In genomic region chr9:50521562-50521961, GRCm38 (mm10) we compare ENCODE assay signal across 37 mouse cellular contexts. TPM values are rescaled to one million over a fixed set of nuclear protein-coding genes. Genes with fewer than 3 reads are reported as not detected.
DNase-seq lines count a peak whose midpoint lies in the region; ATAC-seq and TF ChIP-seq lines count a peak whose summit lies in the region.
"Had no signal": no experiment of that assay in that cellular context is flagged by ENCODE, and none has a peak within 500 bp of the region (broad histone marks: within the 10 kb centered on the region; RNA-seq: fewer than 3 reads in every experiment).

No protein-coding gene starts in this region.

- no peaks in the 10 kb centered on the region for H3K79me2 ChIP-seq in heart, adult 2 months (replicated peaks; ENCODE audit: control insufficient read depth, insufficient read depth, low read length)

- H3K4me3 ChIP-seq in heart, adult 2 months, result no peak overlapping the region
- no peak overlapping the region for H3K4me3 ChIP-seq in left cerebral cortex, adult 2 months
- H3K4me3 ChIP-seq in midbrain, postnatal 0 days (ENCODE audit: low read depth, low read length), result no peak overlapping the region
- H3K4me3 ChIP-seq in midbrain, embryonic 14.5 days (replicated peaks; ENCODE audit: low read depth, low read length), result no peak overlapping the region
- H3K4me3 ChIP-seq in hindbrain, embryonic 16.5 days (ENCODE audit: low read length), result no peak overlapping the region
- H3K4me3 ChIP-seq: erythroblast, embryonic 14.5 days; forebrain, embryonic 12.5 days; hindbrain, embryonic 12.5 days; kidney, embryonic 15.5 days; neural tube, embryonic 13.5 days had no signal

- TF ChIP-seq CTCF in heart, adult 2 months (IDR thresholded peaks at IDR 0.05), result peak; percentile 55
- peak; percentile 33 for TF ChIP-seq CTCF in left cerebral cortex, adult 2 months (IDR thresholded peaks at IDR 0.05)
- TF ChIP-seq CTCF in midbrain, postnatal 0 days (IDR thresholded peaks at IDR 0.05), result 0 out of 2 replicates have a peak, but pooled peaks have one; percentile 4

- H3K27me3 ChIP-seq in heart, adult 2 months (ENCODE audit: control insufficient read depth, insufficient read depth, low read length), result no peaks in the 10 kb centered on the region
- no peaks in the 10 kb centered on the region for H3K27me3 ChIP-seq in midbrain, postnatal 0 days (ENCODE audit: insufficient read depth, low read length)
- H3K27me3 ChIP-seq in midbrain, embryonic 14.5 days (ENCODE audit: control insufficient read depth, insufficient read depth, low read length), result no peaks in the 10 kb centered on the region
- no peaks in the 10 kb centered on the region for H3K27me3 ChIP-seq in hindbrain, embryonic 16.5 days (replicated peaks; ENCODE audit: control insufficient read depth, insufficient read depth, low read length)
- H3K27me3 ChIP-seq: forebrain, embryonic 12.5 days; hindbrain, embryonic 12.5 days; kidney, embryonic 15.5 days; neural tube, embryonic 13.5 days had no signal

- no peak overlapping the region for H3K27ac ChIP-seq in heart, adult 2 months
- no peak overlapping the region for H3K27ac ChIP-seq in left cerebral cortex, adult 2 months
- no peak overlapping the region for H3K27ac ChIP-seq in midbrain, postnatal 0 days (ENCODE audit: low read depth, low read length)
- H3K27ac ChIP-seq in midbrain, embryonic 14.5 days (replicated peaks; ENCODE audit: low read depth, low read length), result no peak overlapping the region
- no peak overlapping the region for H3K27ac ChIP-seq in hindbrain, embryonic 16.5 days (ENCODE audit: low read depth, low read length)
- H3K27ac ChIP-seq: forebrain, embryonic 12.5 days; hindbrain, embryonic 12.5 days; kidney, embryonic 15.5 days; neural tube, embryonic 13.5 days had no signal

- peaks cover 4% of the 10 kb centered on the region for H3K4me1 ChIP-seq in heart, adult 2 months (ENCODE audit: control insufficient read depth, insufficient read depth, low read length)
- H3K4me1 ChIP-seq in midbrain, postnatal 0 days (ENCODE audit: insufficient read depth, low read length), result no peaks in the 10 kb centered on the region
- no peaks in the 10 kb centered on the region for H3K4me1 ChIP-seq in midbrain, embryonic 14.5 days (ENCODE audit: control insufficient read depth, insufficient read depth, low read length)
- H3K4me1 ChIP-seq in hindbrain, embryonic 16.5 days (ENCODE audit: control insufficient read depth, insufficient read depth, low read depth, low read length), result no peaks in the 10 kb centered on the region
- H3K4me1 ChIP-seq: forebrain, embryonic 12.5 days; hindbrain, embryonic 12.5 days had no signal

- ATAC-seq in midbrain, postnatal 0 days (ENCODE audit: low FRiP score), result no peak
- no peak for ATAC-seq in midbrain, embryonic 14.5 days (ENCODE audit: low FRiP score, low TSS enrichment)
- no peak for ATAC-seq in hindbrain, embryonic 16.5 days
- ATAC-seq: activated CD4-positive, CD25-positive, alpha-beta regulatory T cell, adult 4 months had no signal

- H3K9ac ChIP-seq in heart, adult 2 months (ENCODE audit: low read depth, low read length), result no peak overlapping the region
- no peak overlapping the region for H3K9ac ChIP-seq in midbrain, postnatal 0 days (replicated peaks; ENCODE audit: low read length, poor library complexity, severe bottlenecking)
- no peak overlapping the region for H3K9ac ChIP-seq in midbrain, embryonic 14.5 days (replicated peaks; ENCODE audit: low read length)
- no peak overlapping the region for H3K9ac ChIP-seq in hindbrain, embryonic 16.5 days (ENCODE audit: low read depth, low read length)
- H3K9ac ChIP-seq: forebrain, embryonic 12.5 days; hindbrain, embryonic 12.5 days; kidney, embryonic 15.5 days; neural tube, embryonic 13.5 days had no signal

- intact Hi-C loops in heart, adult 2 months (cut with DNase I), result loop anchor here (10.0 kb wide), 1 partner anchor 143 kb away; no protein-coding TSS in a partner anchor
- intact Hi-C loops in left cerebral cortex, adult 2 months (cut with DNase I), result no loop called here

- H3K36me3 ChIP-seq in heart, adult 2 months (ENCODE audit: control insufficient read depth, insufficient read depth, low read length), result peaks cover 5% of the 10 kb centered on the region; the same call in 1 of the 2 replicates
- H3K36me3 ChIP-seq in midbrain, postnatal 0 days (ENCODE audit: insufficient read depth, low read length), result no peaks in the 10 kb centered on the region
- peaks cover 10% of the 10 kb centered on the region; the same call in 1 of the 2 replicates for H3K36me3 ChIP-seq in midbrain, embryonic 14.5 days (ENCODE audit: control insufficient read depth, insufficient read depth, low read length)
- 0 out of 2 replicates have a peak, but pooled peaks cover 3% of the 10 kb centered on the region for H3K36me3 ChIP-seq in hindbrain, embryonic 16.5 days (ENCODE audit: control insufficient read depth, insufficient read depth, low read length)

- 40% methylated on average over 2 of the region's 2 CpGs for WGBS in heart, adult 2 months
- 62% methylated on average over 2 of the region's 2 CpGs for WGBS in midbrain, postnatal 0 days
- 67% methylated on average over 2 of the region's 2 CpGs for WGBS in midbrain, embryonic 14.5 days
- 59% methylated on average over 2 of the region's 2 CpGs for WGBS in hindbrain, embryonic 16.5 days

- no peaks in the 10 kb centered on the region for H3K9me3 ChIP-seq in midbrain, postnatal 0 days (ENCODE audit: low read length)
- no peaks in the 10 kb centered on the region for H3K9me3 ChIP-seq in midbrain, embryonic 14.5 days (ENCODE audit: control insufficient read depth, low read length)
- H3K9me3 ChIP-seq in hindbrain, embryonic 16.5 days (ENCODE audit: control insufficient read depth, low read length), result no peaks in the 10 kb centered on the region
- H3K9me3 ChIP-seq: forebrain, embryonic 12.5 days; hindbrain, embryonic 12.5 days; kidney, embryonic 15.5 days; neural tube, embryonic 13.5 days had no signal

- no peak for TF ChIP-seq POLR2A in heart, adult 2 months (IDR thresholded peaks at IDR 0.05; ENCODE audit: insufficient read depth, low read depth, low read length)

- H3K4me2 ChIP-seq in midbrain, postnatal 0 days (ENCODE audit: low read depth, low read length, poor library complexity, severe bottlenecking), result no peak overlapping the region
- no peak overlapping the region for H3K4me2 ChIP-seq in midbrain, embryonic 14.5 days (ENCODE audit: low read length)
- H3K4me2 ChIP-seq in hindbrain, embryonic 16.5 days (ENCODE audit: low read length), result no peak overlapping the region
- H3K4me2 ChIP-seq: forebrain, embryonic 12.5 days; hindbrain, embryonic 12.5 days; kidney, embryonic 15.5 days; midbrain, embryonic 11.5 days; neural tube, embryonic 13.5 days had no signal

- no peak for DNase-seq in heart, adult 2 months
- DNase-seq in heart, adult 9 months (ENCODE audit: low spot score in 2 of 2), result no peak
- DNase-seq in left cerebral cortex, adult 2 months (ENCODE audit: extremely low spot score in 1 of 2, low spot score in 2 of 2), result no peak
- DNase-seq in left cerebral cortex, adult 11 months (ENCODE audit: low spot score), result no peak
- no peak for DNase-seq in midbrain, postnatal 0 days (ENCODE audit: low spot score)
- DNase-seq in midbrain, embryonic 14.5 days, result no peak
- DNase-seq: adrenal gland, adult 2 months; adrenal gland, postnatal 36 days; cerebellum, adult 18-20 months; cerebellum, postnatal 10 days; gastrocnemius, postnatal 25 days; heart, postnatal 36 days; kidney, adult 18-20 months; kidney, postnatal 36 days; layer of hippocampus, postnatal 36 days; lung, adult 18-20 months; right cerebral cortex, postnatal 4 days; thymus, adult 2 months; thymus, postnatal 36 days had no signal

- no peak for TF ChIP-seq EP300 in heart, adult 2 months (IDR thresholded peaks at IDR 0.05; ENCODE audit: insufficient read depth, low read depth, low read length)

RNA-seq across cellular contexts. Expression of gene Pts, which starts 7.0 kb away (rescaled TPM):
- 10 to 100 TPM; 24.8 to 30.2 TPM for total RNA-seq in heart, adult 2 months (2021)
- polyA plus RNA-seq in heart, adult 2 months (2012; rRNA removed), result 28.7 and 63.3 TPM in 2 replicates
- 10 to 100 TPM; 28.6 to 31.6 TPM for total RNA-seq in left cerebral cortex, adult 2 months (2021)
- 76.6 and 82.3 TPM in 2 replicates for total RNA-seq in midbrain, postnatal 0 days (2014; rRNA removed)
- 116 and 119 TPM in 2 replicates for polyA plus RNA-seq in midbrain, postnatal 0 days (2015; fragmentation: Nextera tagmentation; extraction: Ambion mirVana)
- 118 and 122 TPM in 2 replicates for polyA plus RNA-seq in midbrain, embryonic 14.5 days (2014; fragmentation: Nextera tagmentation; extraction: Ambion mirVana)
- 95.6 and 113 TPM in 2 replicates for polyA plus RNA-seq in hindbrain, embryonic 16.5 days (2015; fragmentation: Nextera tagmentation; extraction: Ambion mirVana)

RNA-seq across cellular contexts. Expression of gene Plet1, which starts 27.2 kb away (rescaled TPM):
- total RNA-seq in heart, adult 2 months (2021), result 1 to 10 TPM in 1 of 2 experiments, under 1 TPM in 1; 0.82 to 2.0 TPM
- 2.5 and 4.0 TPM in 2 replicates for polyA plus RNA-seq in heart, adult 2 months (2012; rRNA removed)
- total RNA-seq in left cerebral cortex, adult 2 months (2021), result not detected
- total RNA-seq in midbrain, postnatal 0 days (2014; rRNA removed), result 0.33 TPM in 1 of 2 replicates, not detected in the other
- 0.52 and 0.80 TPM in 2 replicates for polyA plus RNA-seq in midbrain, postnatal 0 days (2015; fragmentation: Nextera tagmentation; extraction: Ambion mirVana)
- polyA plus RNA-seq in midbrain, embryonic 14.5 days (2014; fragmentation: Nextera tagmentation; extraction: Ambion mirVana), result 0.39 and 0.50 TPM in 2 replicates
- 0.90 and 1.1 TPM in 2 replicates for polyA plus RNA-seq in hindbrain, embryonic 16.5 days (2015; fragmentation: Nextera tagmentation; extraction: Ambion mirVana)
- total RNA-seq: adrenal gland, postnatal 36 days; common myeloid progenitor, adult 5-6 weeks; gastrocnemius, postnatal 25 days; layer of hippocampus, postnatal 36 days; left cerebral cortex, postnatal 14 days; megakaryocyte, adult 5-6 weeks had no signal
- polyA plus RNA-seq: adrenal gland, adult 2 months; erythroblast, embryonic 14.5 days had no signal

RNA-seq across cellular contexts. Expression of gene Il18, which starts 33.1 kb away (rescaled TPM):
- 1 to 10 TPM; 1.0 to 1.2 TPM for total RNA-seq in heart, adult 2 months (2021)
- polyA plus RNA-seq in heart, adult 2 months (2012; rRNA removed), result 0.53 and 1.6 TPM in 2 replicates
- total RNA-seq in left cerebral cortex, adult 2 months (2021), result 10 to 100 TPM; 22.6 to 23.8 TPM
- total RNA-seq in midbrain, postnatal 0 days (2014; rRNA removed), result 18.2 and 20.5 TPM in 2 replicates
- polyA plus RNA-seq in midbrain, postnatal 0 days (2015; fragmentation: Nextera tagmentation; extraction: Ambion mirVana), result 35.0 and 37.8 TPM in 2 replicates
- 21.7 and 23.1 TPM in 2 replicates for polyA plus RNA-seq in midbrain, embryonic 14.5 days (2014; fragmentation: Nextera tagmentation; extraction: Ambion mirVana)
- polyA plus RNA-seq in hindbrain, embryonic 16.5 days (2015; fragmentation: Nextera tagmentation; extraction: Ambion mirVana), result 19.3 and 21.9 TPM in 2 replicates
- polyA plus RNA-seq: erythroblast, embryonic 14.5 days had no signal

RNA-seq across cellular contexts. Expression of gene Bco2, which starts 33.4 kb away (rescaled TPM):
- total RNA-seq in heart, adult 2 months (2021), result under 1 TPM; 0.39 to 0.50 TPM
- 0.32 and 0.33 TPM in 2 replicates for polyA plus RNA-seq in heart, adult 2 months (2012; rRNA removed)
- total RNA-seq in left cerebral cortex, adult 2 months (2021), result 1 to 10 TPM; 3.0 to 3.6 TPM
- 0.14 and 0.49 TPM in 2 replicates for total RNA-seq in midbrain, postnatal 0 days (2014; rRNA removed)
- polyA plus RNA-seq in midbrain, postnatal 0 days (2015; fragmentation: Nextera tagmentation; extraction: Ambion mirVana), result 0.42 and 0.48 TPM in 2 replicates
- polyA plus RNA-seq in midbrain, embryonic 14.5 days (2014; fragmentation: Nextera tagmentation; extraction: Ambion mirVana), result 0.20 and 0.23 TPM in 2 replicates
- polyA plus RNA-seq in hindbrain, embryonic 16.5 days (2015; fragmentation: Nextera tagmentation; extraction: Ambion mirVana), result 0.59 and 0.64 TPM in 2 replicates
- total RNA-seq: common myeloid progenitor, adult 5-6 weeks had no signal
- polyA plus RNA-seq: erythroblast, embryonic 14.5 days had no signal

RNA-seq across cellular contexts. Expression of gene Tex12, which starts 39.6 kb away (rescaled TPM):
- total RNA-seq in heart, adult 2 months (2021), result not detected
- polyA plus RNA-seq in heart, adult 2 months (2012; rRNA removed), result not detected in 2 replicates
- not detected for total RNA-seq in left cerebral cortex, adult 2 months (2021)
- total RNA-seq in midbrain, postnatal 0 days (2014; rRNA removed), result not detected in 2 replicates
- polyA plus RNA-seq in midbrain, postnatal 0 days (2015; fragmentation: Nextera tagmentation; extraction: Ambion mirVana), result not detected in 2 replicates
- polyA plus RNA-seq in midbrain, embryonic 14.5 days (2014; fragmentation: Nextera tagmentation; extraction: Ambion mirVana), result 0.22 and 0.33 TPM in 2 replicates
- polyA plus RNA-seq in hindbrain, embryonic 16.5 days (2015; fragmentation: Nextera tagmentation; extraction: Ambion mirVana), result 0.34 and 0.36 TPM in 2 replicates
- total RNA-seq: adrenal gland, adult 2 months; adrenal gland, postnatal 36 days; common myeloid progenitor, adult 5-6 weeks; gastrocnemius, postnatal 25 days; heart, adult 8-10 months; heart, postnatal 36 days; layer of hippocampus, adult 8-10 months; layer of hippocampus, postnatal 36 days; left cerebral cortex, postnatal 14 days; megakaryocyte, adult 5-6 weeks had no signal
- polyA plus RNA-seq: activated CD4-positive, CD25-positive, alpha-beta regulatory T cell, adult 4 months; adrenal gland, adult 2 months; brain, embryonic 14.5 days; embryonic facial prominence, embryonic 14.5 days; erythroblast, embryonic 14.5 days; heart, embryonic 14.5 days; hindbrain, embryonic 12.5 days; limb, embryonic 11.5 days; neural tube, embryonic 13.5 days; spleen, adult 2 months; thymus, adult 2 months had no signal

Comparison
In these comparisons a context has a peak if more than half of its experiments do, and no peak if none do; other contexts are left out.
1. CTCF ChIP-seq: peak in every context shown above with its lines; median percentile 55 in heart, adult 2 months; 33 in left cerebral cortex, adult 2 months; 4 in midbrain, postnatal 0 days.